Mouse (Mus musculus): Measurements from ENCODE around the gene Cbwd1.
"Not testable (repeated sequence)": the region's sequence is repeated elsewhere in the genome, so short reads cannot be mapped to it uniquely, and the experiment has no call there.

Gene Cbwd1

GRCm38 (mm10) chr19:24897006-24897895 lies 64.2 kb downstream of the Cbwd1 start:
- no peak for DNase-seq (ENCODE audit: low spot score in 2 of 2)

GRCm38 (mm10) chr19:24896536-24896935 lies 64.9 kb downstream of the Cbwd1 start:
- no peak for DNase-seq (ENCODE audit: low spot score in 2 of 2)

DNA sequence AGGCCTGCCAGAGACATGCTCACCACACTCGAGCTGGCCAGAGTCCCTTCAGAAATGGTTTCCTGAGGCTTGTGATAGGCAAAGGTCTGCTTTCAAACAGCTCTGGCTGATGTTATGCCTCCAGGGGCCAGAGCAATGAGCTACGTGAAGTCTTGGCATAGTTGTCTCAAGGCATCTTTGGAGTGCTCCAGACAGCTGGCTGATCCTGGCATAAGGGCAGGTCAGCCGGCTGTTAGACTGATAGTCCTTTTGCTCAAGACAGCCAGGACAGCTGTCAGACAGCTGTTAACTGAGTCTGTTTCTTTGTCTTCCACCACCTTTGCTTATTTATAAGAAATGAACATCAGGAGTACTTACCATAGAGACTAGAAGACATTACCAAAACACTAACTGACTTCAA lies 74.5 kb downstream of the Cbwd1 start:
- DNase-seq (ENCODE audit: low spot score in 2 of 2): no peak

DNA sequence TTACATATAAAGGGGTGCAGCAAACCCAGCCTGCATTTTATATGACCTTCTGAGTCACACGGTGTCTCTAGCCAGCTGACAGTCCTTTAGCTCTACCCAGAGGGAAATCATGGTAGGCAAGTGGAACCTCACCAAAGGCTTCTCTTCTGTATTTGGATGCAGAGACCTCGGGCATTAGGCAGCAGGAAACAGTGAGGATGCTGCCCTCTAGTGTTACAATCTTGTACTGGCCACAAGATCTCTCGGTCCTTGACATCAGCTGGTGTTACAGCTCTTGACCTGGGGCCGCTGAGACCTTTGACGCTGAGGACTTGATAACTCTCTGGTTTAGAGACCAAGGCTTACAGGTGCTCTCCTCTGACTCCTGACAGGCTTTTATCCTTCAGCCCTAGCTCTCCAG lies 75.9 kb downstream of the Cbwd1 start:
- peak; percentile 25 to 29 for DNase-seq (ENCODE audit: low spot score in 2 of 2)

GRCm38 (mm10) chr19:24881237-24881636 lies 80.2 kb downstream of the Cbwd1 start:
- no peak for DNase-seq (ENCODE audit: low spot score in 2 of 2)

- not testable (repeated sequence) for DNase-seq (ENCODE audit: low spot score in 2 of 2)
Observed at GRCm38 (mm10) chr19:24875129-24875870, 86.1 kb downstream of the Cbwd1 start, which contains the start of gene Gm10053. TSS of gene Gm10053 (plus strand) at chr19:24875686.

DNA sequence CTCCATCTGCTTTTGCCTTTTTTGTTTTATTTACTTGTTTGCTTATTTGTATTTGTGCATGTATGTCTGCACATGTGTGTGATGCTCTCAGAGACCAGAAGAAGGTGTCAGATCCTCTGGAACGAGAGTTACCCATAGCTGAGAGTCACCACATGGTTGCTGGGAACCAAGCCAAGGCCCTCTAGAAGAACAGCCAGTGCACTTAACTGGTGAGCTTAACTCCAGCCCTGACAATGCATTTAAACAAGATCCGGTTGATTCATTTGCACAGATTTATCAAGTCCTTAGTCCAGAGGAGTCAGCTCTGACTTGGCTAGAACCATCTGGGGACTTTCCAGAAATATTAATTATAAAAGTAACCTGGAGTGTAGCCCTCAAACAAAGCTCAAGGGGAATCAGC lies 87.5 kb downstream of the Cbwd1 start:
- DNase-seq (ENCODE audit: low spot score in 2 of 2): no peak

- DNase-seq (ENCODE audit: low spot score in 2 of 2): peak; percentile 19 to 39
Observed at GRCm38 (mm10) chr19:24871037-24871635, 90.3 kb downstream of the Cbwd1 start.
